Mouse (Mus musculus) small intestine, adult 2 months (tissue): ENCODE measurements around the gene Mettl14. TPM values are rescaled to one million over a fixed set of nuclear protein-coding genes. Genes with fewer than 3 reads are reported as not detected.
"Not testable (repeated sequence)": the region's sequence is repeated elsewhere in the genome, so short reads cannot be mapped to it uniquely, and the experiment has no call there.

Experiments used
- H3K27ac ChIP-seq: fragments of 200-500 bp; 2 replicates; pipeline ENCODE4 v1.5.1; 2012; ENCODE audit warnings: low read depth, low read length, control low read depth, inconsistent platforms; ENCODE audit not compliant: insufficient read depth
- H3K27me3 ChIP-seq: fragments of 200-500 bp; 2 replicates; pipeline ENCODE4 v1.6.1; 2012; ENCODE audit warnings: mild to moderate bottlenecking, moderate library complexity, low read length, inconsistent platforms; ENCODE audit not compliant: control insufficient read depth, insufficient read depth
- H3K36me3 ChIP-seq: fragments of 200-500 bp; 2 replicates; pipeline ENCODE4 v1.6.1; 2012; ENCODE audit warnings: mild to moderate bottlenecking, low read length, control low read depth, inconsistent platforms; ENCODE audit not compliant: control insufficient read depth, insufficient read depth
- H3K4me1 ChIP-seq: fragments of 200-500 bp; 2 replicates; pipeline ENCODE4 v1.6.1; 2012; ENCODE audit warnings: low read length, inconsistent platforms, mixed read lengths; ENCODE audit not compliant: control insufficient read depth, insufficient read depth, insufficient read length
- H3K4me3 ChIP-seq: fragments of 200-500 bp; 2 replicates; pipeline ENCODE4 v1.5.1; 2012; ENCODE audit warnings: low read depth, mild to moderate bottlenecking, control low read depth, inconsistent platforms, low read length, moderate library complexity
- CTCF ChIP-seq: fragments of 200-500 bp; IDR thresholded peaks from 2 replicates; pipeline ENCODE4 v1.5.1; 2012; ENCODE audit warnings: low read depth, mild to moderate bottlenecking, control low read depth, inconsistent platforms, low read length, moderate library complexity, mixed read lengths; ENCODE audit not compliant: insufficient replicate concordance, insufficient read length; ENCODE audit errors: extremely low read depth
- POLR2A ChIP-seq: fragments of 200-500 bp; IDR thresholded peaks from 2 replicates; pipeline ENCODE4 v1.6.1; 2012; ENCODE audit warnings: low read depth, mild to moderate bottlenecking, control low read depth, inconsistent platforms, low read length, moderate library complexity
- WGBS: fragments of 180-500 bp; shearing (Covaris S2); methylation state at CpG from one replicate; pipeline ENCODE4 v1.1.7; 2018; 5-methylcytosine and 5-hydroxymethylcytosine counted together
- polyA plus RNA-seq: library from polyadenylated mRNA; depleted of rRNA; stranded (reverse); fragments of >200 nt; gene quantifications from 2 replicates; pipeline ENCODE4 v1.2.3, GENCODE M21; 2012

Gene Mettl14
- polyA plus RNA-seq, 1 experiment = 2.6 TPM

DNA sequence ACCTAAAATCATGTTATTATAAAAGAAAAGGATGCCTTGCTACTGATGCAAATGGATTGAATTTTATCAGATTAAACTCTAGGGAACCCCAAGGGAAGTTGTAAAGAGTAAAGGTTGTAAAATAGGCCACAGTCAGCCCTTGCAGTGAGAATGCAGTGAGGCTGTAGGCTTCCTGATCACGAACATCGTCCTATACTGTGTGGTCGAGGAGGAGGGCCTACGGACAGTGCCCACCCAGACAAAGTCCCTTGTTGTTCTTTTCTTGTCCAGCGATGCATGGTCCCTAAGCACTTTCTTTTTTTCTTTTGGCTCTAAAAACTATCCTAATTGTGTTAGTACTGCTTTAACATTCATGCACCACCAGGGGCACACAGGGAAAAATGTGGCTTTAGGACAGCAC is 27.3 kb upstream of the Mettl14 start:
- 62% methylated on average over 5 of the region's 5 CpGs for WGBS
- H3K27me3 ChIP-seq = no peaks in the 10 kb centered on the region
- TF ChIP-seq CTCF = no peak
- no peak for TF ChIP-seq POLR2A
- no peak overlapping the region for H3K27ac ChIP-seq
- H3K4me3 ChIP-seq = no peak overlapping the region
- H3K36me3 ChIP-seq = no peaks in the 10 kb centered on the region
- no peaks in the 10 kb centered on the region for H3K4me1 ChIP-seq

DNA sequence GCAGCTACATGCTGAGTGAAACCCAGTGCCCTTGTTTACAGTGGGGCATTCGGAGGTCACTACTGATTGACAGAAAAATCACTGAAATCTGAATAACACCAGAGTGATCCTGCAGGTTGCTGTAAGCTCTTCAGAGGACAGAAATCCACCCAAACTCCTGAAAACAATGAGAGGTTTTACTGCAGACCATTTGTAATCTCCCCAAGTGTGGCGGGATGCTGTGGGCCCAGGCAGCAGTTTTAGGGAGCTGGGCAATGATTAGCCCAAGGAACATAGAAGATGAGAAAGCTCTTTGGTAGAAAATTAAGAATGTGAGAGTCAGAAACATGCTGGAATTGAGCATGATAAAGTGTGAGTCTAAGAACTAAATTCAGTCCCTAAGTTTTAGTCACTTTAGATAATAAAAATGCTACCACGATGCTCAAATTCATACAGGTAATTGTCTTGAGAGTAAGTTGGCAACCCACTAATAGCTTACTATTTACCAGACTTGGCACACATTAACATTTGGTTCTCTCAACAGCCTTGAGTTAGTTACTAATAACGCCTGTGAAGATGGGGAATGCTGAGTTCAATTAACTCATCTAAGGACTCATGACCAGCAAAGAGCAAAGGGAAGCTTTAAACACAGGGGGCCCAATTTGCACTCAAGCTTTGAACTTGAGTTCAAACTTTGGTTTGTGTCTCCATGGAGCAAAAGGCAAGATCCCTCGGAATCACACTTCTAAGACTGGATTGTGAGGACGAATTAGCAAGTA is 26.1 kb upstream of the Mettl14 start:
- TF ChIP-seq POLR2A = no peak
- no peak for TF ChIP-seq CTCF
- 75% methylated on average over 6 of the region's 6 CpGs for WGBS
- Histone ChIP-seq H3K4me3 (no peak overlapping the region), H3K4me1 (no peaks in the 10 kb centered on the region), H3K36me3 (no peaks in the 10 kb centered on the region), H3K27me3 (no peaks in the 10 kb centered on the region), H3K27ac (no peak overlapping the region)

DNA sequence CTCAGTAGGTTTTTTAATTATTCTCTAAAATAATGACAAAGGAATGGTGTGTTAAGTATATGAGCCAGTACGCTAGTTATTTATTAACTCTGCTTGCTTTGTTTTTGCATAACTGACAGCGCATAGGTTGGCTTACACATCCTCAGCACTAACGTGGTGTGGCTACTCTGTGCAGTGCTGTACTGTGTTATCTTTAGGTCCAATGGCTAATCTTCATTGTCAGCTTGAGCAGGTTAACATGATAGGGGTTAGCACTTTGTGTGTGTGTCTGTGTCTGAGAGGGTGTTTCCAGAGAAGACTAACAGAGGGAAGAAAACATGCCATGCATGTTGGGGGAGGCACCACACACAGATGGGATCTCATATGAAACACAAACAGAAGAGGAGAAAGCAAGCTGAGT is 19.0 kb upstream of the Mettl14 start:
- Histone ChIP-seq H3K27me3 (no peaks in the 10 kb centered on the region), H3K4me1 (no peaks in the 10 kb centered on the region; the same call in 1 of the 2 replicates), H3K4me3 (no peak overlapping the region), H3K36me3 (no peaks in the 10 kb centered on the region), H3K27ac (no peak overlapping the region)
- WGBS = 40% methylated on average over 3 of the region's 3 CpGs
- TF ChIP-seq POLR2A (no peak), CTCF (no peak)

DNA sequence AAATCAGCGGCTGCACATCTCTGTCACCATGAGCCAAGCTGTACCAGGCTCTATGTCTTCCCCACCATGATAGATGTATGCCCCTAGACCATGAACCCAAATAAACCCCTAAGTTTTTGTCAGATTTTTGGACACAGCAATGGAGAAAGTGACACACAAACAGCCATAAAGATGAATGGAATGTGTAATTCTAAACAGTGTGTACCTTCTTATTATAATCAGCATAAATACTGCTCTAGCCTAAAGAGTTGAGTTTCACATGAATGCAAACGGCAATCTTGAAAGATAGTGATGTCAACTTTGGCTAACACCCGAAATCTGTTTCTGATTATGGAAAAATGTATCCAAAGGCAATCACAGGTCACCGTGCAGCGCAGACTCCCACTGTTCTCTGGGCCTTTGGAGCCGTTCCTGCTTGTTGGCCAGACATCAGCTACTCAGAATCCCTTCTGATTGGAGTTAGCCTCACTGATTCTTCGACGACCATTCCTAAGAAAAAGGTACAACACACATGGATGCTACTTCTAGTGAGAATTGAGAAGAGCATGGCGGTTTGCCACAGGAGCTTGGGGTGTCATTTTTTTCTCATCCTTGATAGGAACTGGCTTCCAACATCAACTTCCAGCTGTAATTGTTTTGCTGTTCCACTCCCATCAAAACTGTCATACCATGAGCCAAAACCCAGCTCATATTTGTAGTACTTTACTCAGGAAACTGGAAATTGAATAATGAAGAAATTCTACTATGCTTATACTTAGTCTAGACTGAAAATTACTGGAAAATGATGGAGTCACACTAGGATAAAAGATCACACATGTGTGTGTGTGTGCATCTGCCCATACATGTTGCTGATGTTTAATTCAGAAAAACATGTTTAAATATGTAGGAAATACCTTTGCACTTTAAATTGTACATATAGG is 11.9 kb upstream of the Mettl14 start:
- Histone ChIP-seq H3K27ac (no peak overlapping the region), H3K27me3 (no peaks in the 10 kb centered on the region), H3K4me1 (no peaks in the 10 kb centered on the region), H3K36me3 (no peaks in the 10 kb centered on the region), H3K4me3 (no peak overlapping the region)
- no peak for TF ChIP-seq POLR2A
- TF ChIP-seq CTCF = no peak
- 86% methylated on average over 9 of the region's 9 CpGs for WGBS

DNA sequence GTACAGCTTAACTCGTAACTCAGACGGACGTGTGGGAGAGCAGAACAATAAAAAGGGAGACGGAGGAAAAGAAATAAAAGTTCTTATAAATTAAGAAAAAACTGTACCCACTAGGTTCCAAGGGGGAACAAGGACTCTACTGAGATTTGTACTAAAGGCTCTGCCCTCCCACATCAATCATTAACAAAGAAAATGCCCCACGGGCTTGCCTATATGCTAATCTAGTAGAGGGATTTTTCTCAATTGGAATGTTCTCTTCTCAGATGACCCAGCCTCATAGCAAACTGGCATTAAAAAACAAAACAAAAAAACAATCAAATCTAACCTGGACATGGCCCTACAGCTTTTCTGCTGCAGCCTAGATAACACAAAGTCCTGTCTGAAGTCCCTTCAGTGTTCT is 9.7 kb upstream of the Mettl14 start:
- H3K4me1 ChIP-seq = no peaks in the 10 kb centered on the region
- no peaks in the 10 kb centered on the region for H3K27me3 ChIP-seq
- WGBS = 84% methylated on average over 5 of the region's 5 CpGs
- H3K36me3 ChIP-seq = no peaks in the 10 kb centered on the region
- no peak overlapping the region for H3K27ac ChIP-seq
- no peak overlapping the region for H3K4me3 ChIP-seq
- TF ChIP-seq CTCF (no peak), POLR2A (no peak)

DNA sequence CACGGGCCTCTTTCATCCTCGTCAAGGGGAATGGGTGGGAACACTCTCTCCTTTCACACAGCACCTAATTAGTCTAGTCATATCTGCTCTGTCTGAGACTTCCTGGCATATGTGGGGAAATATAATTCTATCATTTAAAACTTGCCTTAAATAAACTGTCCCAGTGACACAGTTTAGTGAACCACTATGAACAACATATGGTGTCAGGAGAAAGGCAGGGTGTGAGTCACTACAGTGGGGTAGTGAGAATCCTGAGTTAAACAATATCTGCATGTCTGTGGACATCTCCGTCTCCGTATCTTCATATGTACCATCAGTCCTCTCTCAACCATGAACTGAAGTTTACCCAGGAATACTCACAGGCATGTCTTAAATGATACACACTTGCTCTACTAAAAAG is 5.3 kb upstream of the Mettl14 start:
- no peak overlapping the region for H3K27ac ChIP-seq
- no peaks in the 10 kb centered on the region for H3K27me3 ChIP-seq
- no peak for TF ChIP-seq CTCF
- TF ChIP-seq POLR2A = no peak
- H3K4me1 ChIP-seq = no peaks in the 10 kb centered on the region
- WGBS = 72% methylated on average over 4 of the region's 4 CpGs
- H3K4me3 ChIP-seq = no peak overlapping the region
- no peaks in the 10 kb centered on the region for H3K36me3 ChIP-seq

DNA sequence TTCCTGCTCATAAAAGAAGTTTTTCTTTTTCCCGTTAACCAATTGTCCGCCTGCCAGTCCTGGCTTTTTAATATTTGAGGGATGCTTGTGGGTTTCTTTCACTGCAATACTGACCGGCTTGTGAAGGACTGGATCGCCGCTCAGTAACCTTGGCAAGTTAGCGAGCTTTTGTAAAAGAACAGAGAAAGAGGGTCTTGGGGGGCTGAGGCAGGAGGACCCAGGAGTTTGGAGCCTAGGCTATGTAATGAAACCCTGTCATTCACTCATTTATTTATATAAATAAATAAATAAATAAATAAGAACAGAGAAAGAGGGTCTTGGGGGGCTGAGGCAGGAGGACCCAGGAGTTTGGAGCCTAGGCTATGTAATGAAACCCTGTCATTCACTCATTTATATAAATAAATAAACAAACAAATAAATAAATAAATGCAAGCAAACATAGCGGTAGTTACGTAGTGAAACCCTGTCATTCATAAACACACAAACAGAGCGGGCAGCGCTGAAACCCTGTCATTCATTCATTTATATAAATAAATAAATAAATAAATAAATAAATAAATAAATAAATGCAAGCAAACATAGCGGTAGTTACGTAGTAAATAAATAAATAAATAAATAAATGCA is 361 bp upstream of the Mettl14 start:
- peak overlapping the region; percentile 98 for H3K4me3 ChIP-seq
- WGBS = 21% methylated on average over 12 of the region's 12 CpGs
- H3K36me3 ChIP-seq, H3K27me3 ChIP-seq, H3K4me1 ChIP-seq: not testable (repeated sequence)
- peak overlapping the region; percentile 57 for H3K27ac ChIP-seq
